Mouse (Mus musculus) limb, embryonic 15.5 days (tissue): ENCODE data around the gene Dis3. TPM values are rescaled to one million over a fixed set of nuclear protein-coding genes. Genes with fewer than 3 reads are reported as not detected.

Experiments
- ATAC-seq: fragments of 200-750 bp; cut with Nextera tagmentation; 2 replicates; pipeline ENCODE4 v1.8.0; 2017; ENCODE audit warnings: low read depth, moderate TSS enrichment; ENCODE audit not compliant: insufficient number of reproducible peaks, low FRiP score, low TSS enrichment
- H3K27ac ChIP-seq: fragments of 300-500 bp; sonication (generic); 2 replicates; pipeline ENCODE4 v1.5.1; 2015; ENCODE audit warnings: moderate library complexity, mild to moderate bottlenecking, inconsistent platforms
- H3K27me3 ChIP-seq: fragments of 300-500 bp; sonication (generic); 2 replicates; pipeline ENCODE4 v1.6.1; 2015; ENCODE audit warnings: inconsistent platforms
- H3K36me3 ChIP-seq: fragments of 300-500 bp; sonication (generic); 2 replicates; pipeline ENCODE4 v1.6.1; 2015; ENCODE audit warnings: inconsistent platforms
- H3K4me1 ChIP-seq: fragments of 300-500 bp; sonication (generic); 2 replicates; pipeline ENCODE4 v1.6.1; 2015; ENCODE audit warnings: inconsistent platforms
- H3K4me2 ChIP-seq: fragments of 300-500 bp; sonication (generic); 2 replicates; pipeline ENCODE4 v1.6.1; 2015; ENCODE audit warnings: mild to moderate bottlenecking, inconsistent platforms
- H3K4me3 ChIP-seq: fragments of 300-500 bp; sonication (generic); 2 replicates; pipeline ENCODE4 v1.5.1; 2015; ENCODE audit warnings: mild to moderate bottlenecking, inconsistent platforms
- H3K9ac ChIP-seq: fragments of 300-500 bp; sonication (generic); 2 replicates; pipeline ENCODE4 v1.6.1; 2015; ENCODE audit warnings: inconsistent platforms
- H3K9me3 ChIP-seq: fragments of 300-500 bp; sonication (generic); 2 replicates; pipeline ENCODE4 v1.6.1; 2016; ENCODE audit warnings: inconsistent platforms
- WGBS: fragments of 180-500 bp; shearing (Covaris S2); methylation state at CpG from one replicate; pipeline ENCODE4 v1.1.7; 2015; 5-methylcytosine and 5-hydroxymethylcytosine counted together
- polyA plus RNA-seq: library from polyadenylated mRNA; unstranded; fragments of >200 nt; fragmentation: Nextera tagmentation; extraction: Ambion mirVana; gene quantifications from 2 replicates; pipeline ENCODE4 v1.2.1, GENCODE M21; 2015

The Dis3 gene
- polyA plus RNA-seq, 1 experiment from 2014 or later, result 29.8 TPM

DNA sequence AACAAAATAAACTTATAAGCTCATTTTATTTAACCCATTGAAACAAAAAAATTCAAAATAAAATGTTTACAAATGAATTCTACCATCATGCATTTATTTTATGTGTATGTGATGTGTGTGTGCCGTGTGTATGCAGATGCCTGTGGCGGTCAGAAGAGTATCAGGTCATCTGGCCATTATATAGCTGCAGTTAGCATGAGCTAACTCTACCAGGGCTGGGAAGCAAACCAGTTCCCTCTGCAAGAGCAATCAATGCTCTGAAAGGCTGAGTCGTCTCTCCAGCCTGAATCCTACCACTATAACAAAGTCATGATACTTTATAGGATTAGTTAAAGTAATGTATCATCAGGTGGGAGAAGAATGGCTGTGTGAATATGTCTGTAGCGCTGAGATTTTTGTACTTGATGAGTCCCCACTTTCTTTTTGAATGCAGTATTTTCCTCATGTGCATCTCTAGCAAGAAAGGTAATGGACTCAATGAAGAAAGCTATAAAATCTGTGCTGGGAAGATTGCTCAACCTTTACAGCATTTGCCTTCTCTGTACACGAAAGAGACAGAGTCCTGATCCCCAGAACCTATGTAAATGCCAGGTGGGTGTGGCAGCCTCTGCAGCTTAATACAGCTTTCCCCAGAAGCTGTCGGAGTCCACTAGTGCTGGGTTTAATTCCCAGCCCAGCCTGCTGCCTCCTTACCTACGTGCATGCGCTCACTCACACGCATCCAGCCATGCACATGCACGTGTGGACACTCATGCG is 22.2 kb upstream of the Dis3 start:
- no peak for ATAC-seq
- 82% methylated on average over 11 of the region's 11 CpGs for WGBS
- Histone ChIP-seq H3K4me2 (no peak overlapping the region), H3K27ac (no peak overlapping the region), H3K27me3 (no peaks in the 10 kb centered on the region), H3K4me1 (no peaks in the 10 kb centered on the region), H3K9ac (no peak overlapping the region), H3K36me3 (peaks cover 24% of the 10 kb centered on the region), H3K4me3 (no peak overlapping the region), H3K9me3 (no peaks in the 10 kb centered on the region)

DNA sequence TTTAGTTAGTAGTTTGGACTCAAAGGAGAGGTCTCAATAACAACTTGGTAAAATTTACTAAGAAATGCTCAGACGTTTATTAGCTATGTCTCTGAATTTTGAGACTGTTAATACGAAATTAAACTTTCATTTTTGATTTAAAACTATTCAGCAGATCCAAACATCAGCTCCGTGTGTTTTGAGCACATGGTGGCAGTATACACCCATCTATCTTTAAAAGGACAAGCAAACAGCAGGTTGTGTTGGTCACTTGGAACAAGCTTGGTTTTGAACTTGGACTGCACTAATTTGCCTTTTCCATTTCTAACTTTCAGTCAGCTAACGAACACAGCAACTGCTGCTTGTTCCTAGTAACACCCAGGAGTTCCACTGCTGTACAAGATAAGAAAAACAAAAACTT is 18.0 kb upstream of the Dis3 start:
- no peak for ATAC-seq
- Histone ChIP-seq H3K4me1 (no peaks in the 10 kb centered on the region), H3K27ac (no peak overlapping the region), H3K36me3 (peaks cover 34% of the 10 kb centered on the region), H3K4me3 (no peak overlapping the region), H3K9me3 (no peaks in the 10 kb centered on the region), H3K9ac (no peak overlapping the region), H3K4me2 (no peak overlapping the region), H3K27me3 (no peaks in the 10 kb centered on the region)
- WGBS, result 76% methylated on average over 4 of the region's 4 CpGs

GRCm38 (mm10) chr14:99108762-99109161 is 9.2 kb upstream of the Dis3 start:
- H3K27me3 ChIP-seq, result no peaks in the 10 kb centered on the region
- H3K4me2 ChIP-seq, result no peak overlapping the region
- no peak overlapping the region for H3K27ac ChIP-seq
- no peak for ATAC-seq
- 86% methylated on average over 6 of the region's 6 CpGs for WGBS
- no peak overlapping the region for H3K9ac ChIP-seq
- no peaks in the 10 kb centered on the region for H3K9me3 ChIP-seq
- peaks cover 67% of the 10 kb centered on the region for H3K36me3 ChIP-seq
- no peak overlapping the region for H3K4me3 ChIP-seq
- no peaks in the 10 kb centered on the region for H3K4me1 ChIP-seq

DNA sequence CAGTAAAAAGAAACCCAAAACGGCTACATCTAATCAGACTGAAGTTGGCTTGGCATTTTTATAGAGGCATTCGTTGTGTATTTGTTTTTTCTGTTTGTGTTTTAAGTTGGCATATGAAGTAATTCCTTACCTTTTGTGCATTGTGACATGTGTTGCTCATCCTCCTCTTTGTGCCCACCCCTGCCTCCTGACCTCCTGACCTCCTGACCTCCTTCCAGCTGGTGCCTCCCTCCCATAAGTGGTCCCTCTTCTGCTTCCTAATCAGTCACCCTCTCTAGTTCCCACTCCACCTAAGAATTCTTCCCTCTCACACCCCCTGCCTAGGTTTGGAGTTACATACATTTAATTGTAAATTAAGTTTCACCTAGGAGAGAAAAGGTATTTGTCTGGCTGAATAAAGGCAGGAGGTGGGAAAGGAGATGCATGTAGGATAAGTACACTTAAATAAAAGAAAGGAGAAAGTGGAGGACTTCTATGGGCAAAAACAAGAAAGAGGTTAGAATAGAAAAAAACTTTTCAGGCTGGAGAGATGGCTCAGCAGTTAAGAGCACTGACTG is 8.1 kb upstream of the Dis3 start:
- H3K36me3 ChIP-seq, result peaks cover 74% of the 10 kb centered on the region
- H3K4me3 ChIP-seq, result no peak overlapping the region
- H3K9me3 ChIP-seq, result no peaks in the 10 kb centered on the region
- no peak for ATAC-seq
- no peak overlapping the region for H3K27ac ChIP-seq
- no peaks in the 10 kb centered on the region for H3K27me3 ChIP-seq
- no peaks in the 10 kb centered on the region for H3K4me1 ChIP-seq
- no peak overlapping the region for H3K9ac ChIP-seq
- 70% methylated on average over 2 of the region's 2 CpGs for WGBS
- no peak overlapping the region for H3K4me2 ChIP-seq

- no peaks in the 10 kb centered on the region for H3K9me3 ChIP-seq
- H3K9ac ChIP-seq, result no peak overlapping the region
- 92% methylated on average over 2 of the region's 2 CpGs for WGBS
- H3K27ac ChIP-seq, result no peak overlapping the region
- ATAC-seq, result no peak
- no peaks in the 10 kb centered on the region for H3K27me3 ChIP-seq
- H3K4me1 ChIP-seq, result no peaks in the 10 kb centered on the region
- no peak overlapping the region for H3K4me3 ChIP-seq
- H3K36me3 ChIP-seq, result peaks cover 71% of the 10 kb centered on the region
- no peak overlapping the region for H3K4me2 ChIP-seq
Measured at GRCm38 (mm10) chr14:99106671-99107070, 7.1 kb upstream of the Dis3 start.

DNA sequence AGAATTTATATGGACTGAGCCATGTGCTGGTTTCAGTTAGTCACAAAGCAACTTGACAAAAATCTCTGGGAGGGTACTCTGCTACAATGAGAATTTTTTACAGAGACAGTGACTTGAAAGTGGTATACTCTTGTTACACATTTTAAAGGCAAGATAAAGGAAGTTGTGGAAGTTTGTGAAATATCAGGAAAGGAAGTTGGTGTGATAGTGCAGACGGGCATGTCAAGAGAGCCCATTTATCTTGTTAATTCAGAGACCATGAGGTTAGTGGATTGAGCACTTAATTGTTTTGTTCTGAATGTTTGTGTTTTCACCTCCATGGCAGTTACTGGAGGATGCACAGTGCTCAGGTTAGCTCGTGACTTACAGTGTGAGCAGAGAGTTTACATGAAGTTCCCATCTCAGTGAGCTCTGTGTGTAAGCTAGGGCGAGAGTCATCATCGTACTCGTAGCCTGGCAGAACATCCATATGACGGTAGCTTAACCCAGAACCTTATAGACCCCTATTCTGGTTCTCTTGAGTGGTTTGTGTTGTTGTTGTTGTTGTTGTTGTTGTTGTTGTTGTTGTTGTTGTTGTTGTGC is 5.1 kb upstream of the Dis3 start:
- Histone ChIP-seq H3K4me1 (no peaks in the 10 kb centered on the region), H3K27me3 (no peaks in the 10 kb centered on the region), H3K9ac (no peak overlapping the region), H3K27ac (no peak overlapping the region), H3K9me3 (no peaks in the 10 kb centered on the region), H3K4me2 (no peak overlapping the region), H3K4me3 (no peak overlapping the region), H3K36me3 (peaks cover 64% of the 10 kb centered on the region)
- ATAC-seq, result no peak
- 93% methylated on average over 6 of the region's 6 CpGs for WGBS

DNA sequence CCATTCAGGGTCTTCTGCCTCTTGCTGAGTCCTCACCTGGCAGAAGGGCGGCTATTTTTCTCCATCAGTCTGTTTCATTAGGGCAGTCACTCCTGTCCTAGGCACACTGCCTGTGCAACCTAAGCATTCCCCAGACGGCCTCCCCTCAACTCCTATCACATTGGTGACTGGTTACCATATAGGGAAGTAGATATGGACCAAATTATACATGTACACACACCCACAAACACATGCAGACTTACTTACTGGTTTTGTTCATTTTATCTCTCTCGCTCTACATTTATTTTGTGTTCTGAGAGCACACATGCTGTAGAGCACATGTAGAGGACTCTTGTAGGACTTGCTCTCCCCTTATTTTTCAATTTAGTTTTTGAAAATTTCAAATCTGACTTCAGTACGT is 3.5 kb upstream of the Dis3 start:
- no peak overlapping the region for H3K4me2 ChIP-seq
- peaks cover 51% of the 10 kb centered on the region for H3K36me3 ChIP-seq
- H3K4me3 ChIP-seq, result no peak overlapping the region
- ATAC-seq, result no peak
- WGBS, result 93% methylated on average over 4 of the region's 4 CpGs
- H3K9ac ChIP-seq, result no peak overlapping the region
- H3K27ac ChIP-seq, result no peak overlapping the region
- peaks cover 8% of the 10 kb centered on the region for H3K4me1 ChIP-seq
- H3K9me3 ChIP-seq, result no peaks in the 10 kb centered on the region
- no peaks in the 10 kb centered on the region for H3K27me3 ChIP-seq

- Histone ChIP-seq H3K4me2 (peak overlapping the region; percentile 50), H3K4me1 (peaks cover 8% of the 10 kb centered on the region), H3K27ac (peak overlapping the region; percentile 27; the same call in 1 of the 2 replicates), H3K9me3 (no peaks in the 10 kb centered on the region), H3K27me3 (no peaks in the 10 kb centered on the region), H3K4me3 (peak overlapping the region; percentile 99), H3K9ac (peak overlapping the region; percentile 94), H3K36me3 (peaks cover 51% of the 10 kb centered on the region)
- WGBS, result 7% methylated on average over 20 of the region's 20 CpGs
- no peak for ATAC-seq
Measured at GRCm38 (mm10) chr14:99099967-99100587, 507 bp upstream of the Dis3 start.

DNA sequence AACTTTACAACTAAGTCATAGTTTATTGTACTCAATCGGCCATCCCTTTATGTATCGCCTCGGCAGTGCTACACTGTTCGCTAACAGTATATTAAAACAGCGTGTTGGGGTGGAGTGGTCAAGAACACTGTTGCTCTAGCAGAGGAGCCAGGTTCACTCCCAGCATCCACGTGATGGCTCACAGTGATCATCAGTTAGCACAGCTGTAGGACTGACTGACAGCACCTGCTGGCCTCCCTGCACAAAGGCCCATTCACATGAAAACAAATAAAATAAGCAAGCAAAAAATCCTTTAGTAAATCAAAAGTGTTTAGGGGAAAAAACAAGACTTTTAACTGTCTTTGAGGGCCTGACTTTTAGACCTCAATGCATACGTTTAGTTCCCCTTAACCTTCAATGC is 10.6 kb downstream of the Dis3 start:
- Histone ChIP-seq H3K4me1 (no peaks in the 10 kb centered on the region), H3K36me3 (peaks cover 63% of the 10 kb centered on the region), H3K27me3 (no peaks in the 10 kb centered on the region), H3K27ac (no peak overlapping the region), H3K4me2 (no peak overlapping the region), H3K9ac (no peak overlapping the region), H3K4me3 (no peak overlapping the region), H3K9me3 (no peaks in the 10 kb centered on the region)
- no peak for ATAC-seq
- WGBS, result 89% methylated on average over 7 of the region's 7 CpGs

DNA sequence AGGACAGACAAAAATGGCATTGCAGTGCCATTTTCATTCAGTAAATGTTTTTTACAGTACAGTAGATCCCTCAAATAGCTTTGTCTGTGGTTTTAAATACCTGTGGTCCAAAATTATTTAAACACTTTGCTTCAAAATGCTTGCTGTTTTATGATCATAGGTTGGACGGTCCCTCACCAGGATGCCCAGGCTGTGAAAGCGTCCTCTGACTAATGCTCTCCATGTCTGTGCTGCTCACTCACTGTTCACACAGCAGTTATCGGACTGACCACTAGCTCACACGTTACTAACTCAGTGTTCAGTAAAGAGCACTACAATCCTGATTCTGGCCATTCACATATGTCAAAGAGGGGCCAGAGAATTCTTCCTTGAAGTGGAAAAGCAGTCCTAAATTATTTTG is 28.4 kb downstream of the Dis3 start:
- ATAC-seq, result no peak
- 85% methylated on average over 4 of the region's 4 CpGs for WGBS
- Histone ChIP-seq H3K36me3 (peaks cover 46% of the 10 kb centered on the region), H3K4me1 (no peaks in the 10 kb centered on the region), H3K27me3 (no peaks in the 10 kb centered on the region), H3K9me3 (no peaks in the 10 kb centered on the region), H3K9ac (no peak overlapping the region), H3K4me2 (no peak overlapping the region), H3K4me3 (no peak overlapping the region), H3K27ac (no peak overlapping the region)

- Histone ChIP-seq H3K4me1 (no peaks in the 10 kb centered on the region), H3K4me3 (no peak overlapping the region), H3K9me3 (no peaks in the 10 kb centered on the region), H3K27ac (no peak overlapping the region), H3K4me2 (no peak overlapping the region), H3K27me3 (no peaks in the 10 kb centered on the region), H3K36me3 (peaks cover 38% of the 10 kb centered on the region), H3K9ac (no peak overlapping the region)
- 89% methylated on average over 2 of the region's 2 CpGs for WGBS
- no peak for ATAC-seq
Measured at GRCm38 (mm10) chr14:99063091-99063490, 36.5 kb downstream of the Dis3 start.

GRCm38 (mm10) chr14:99060616-99061015 is 39.0 kb downstream of the Dis3 start:
- ATAC-seq, result no peak
- H3K36me3 ChIP-seq, result peaks cover 48% of the 10 kb centered on the region
- H3K4me3 ChIP-seq, result no peak overlapping the region
- no peaks in the 10 kb centered on the region for H3K27me3 ChIP-seq
- 90% methylated on average over 12 of the region's 12 CpGs for WGBS
- no peaks in the 10 kb centered on the region for H3K9me3 ChIP-seq
- H3K27ac ChIP-seq, result no peak overlapping the region
- H3K4me2 ChIP-seq, result no peak overlapping the region
- no peak overlapping the region for H3K9ac ChIP-seq
- no peaks in the 10 kb centered on the region for H3K4me1 ChIP-seq
